Mouse (Mus musculus) kidney, postnatal 14 days (tissue): ENCODE measurements around the gene Pth2.

Experiments used
- DNase-seq: peaks from one replicate; pipeline ENCODE4 v3.0.0; 2022; ENCODE audit warnings: mixed read lengths

Gene Pth2

DNA sequence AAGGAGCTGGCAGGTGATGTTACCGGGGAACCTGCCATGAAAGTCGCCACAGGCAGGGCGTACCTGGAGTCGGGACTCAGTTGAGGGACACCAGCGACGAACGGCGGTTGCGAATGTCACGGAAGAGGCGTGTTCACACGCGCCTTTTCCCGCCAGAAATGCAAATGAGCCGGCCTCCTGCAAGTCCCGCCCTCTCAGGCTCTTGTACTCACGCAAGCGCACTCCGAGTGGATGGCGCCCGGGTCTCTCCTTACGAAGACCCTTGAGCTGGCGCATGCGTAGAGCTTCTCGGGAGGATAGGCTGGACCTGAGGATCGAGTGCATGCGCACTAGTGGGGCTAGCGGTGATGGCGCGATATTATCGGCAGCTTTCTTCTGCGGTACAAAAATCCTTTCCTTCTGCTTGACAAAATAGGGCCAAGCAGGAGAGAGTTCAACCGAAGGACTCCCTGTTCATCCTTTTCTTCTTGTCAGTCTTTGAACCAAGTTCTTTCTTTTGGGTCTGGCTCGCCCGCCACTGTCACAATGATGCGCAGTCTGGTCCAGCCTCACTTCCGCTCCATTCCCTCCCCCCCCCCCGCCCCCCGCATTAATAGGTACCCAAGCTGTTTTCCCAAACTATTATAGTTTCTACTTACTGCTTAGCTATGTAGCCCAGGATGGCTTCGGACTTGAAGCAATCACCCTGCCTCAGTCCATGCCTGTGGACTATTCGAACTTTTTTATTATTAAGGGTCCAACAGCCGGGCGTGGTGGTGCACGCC, 23.8 kb downstream of the Pth2 start, which contains the start of gene Ccdc155:
Gene Ccdc155, minus strand, starts transcription at position 513 of the 764 bp plus-strand sequence.
- DNase-seq = peak; percentile 94

- no peak for DNase-seq
Observed at GRCm38 (mm10) chr7:45208260-45208659, 27.5 kb downstream of the Pth2 start.

DNA sequence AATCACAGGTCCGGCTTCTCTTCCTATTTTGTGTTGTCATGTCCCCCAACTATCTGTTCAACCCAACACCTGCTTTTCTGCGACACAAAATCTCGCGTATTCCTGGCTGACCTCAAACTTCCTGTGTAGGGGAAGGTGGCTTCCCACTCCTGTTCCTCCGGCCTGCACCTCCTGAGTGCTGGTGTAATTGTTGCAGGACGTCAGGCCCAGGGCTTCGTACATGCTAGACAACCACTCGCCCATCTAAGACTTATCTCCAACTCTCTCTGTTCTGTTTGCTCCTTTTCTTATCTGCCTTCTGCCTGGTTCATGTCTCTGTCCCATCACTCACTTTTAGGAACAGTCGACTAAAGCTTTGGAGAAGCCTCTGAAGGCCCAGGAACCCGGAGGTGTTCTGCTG, 30.3 kb downstream of the Pth2 start:
- DNase-seq = no peak

- no peak for DNase-seq
Observed at GRCm38 (mm10) chr7:45211851-45212251, 31.1 kb downstream of the Pth2 start, which contains the start of gene Dkkl1. Gene Dkkl1 (minus strand): TSS chr7:45212147.

- no peak for DNase-seq
Observed at GRCm38 (mm10) chr7:45212356-45212755, 31.6 kb downstream of the Pth2 start.

DNA sequence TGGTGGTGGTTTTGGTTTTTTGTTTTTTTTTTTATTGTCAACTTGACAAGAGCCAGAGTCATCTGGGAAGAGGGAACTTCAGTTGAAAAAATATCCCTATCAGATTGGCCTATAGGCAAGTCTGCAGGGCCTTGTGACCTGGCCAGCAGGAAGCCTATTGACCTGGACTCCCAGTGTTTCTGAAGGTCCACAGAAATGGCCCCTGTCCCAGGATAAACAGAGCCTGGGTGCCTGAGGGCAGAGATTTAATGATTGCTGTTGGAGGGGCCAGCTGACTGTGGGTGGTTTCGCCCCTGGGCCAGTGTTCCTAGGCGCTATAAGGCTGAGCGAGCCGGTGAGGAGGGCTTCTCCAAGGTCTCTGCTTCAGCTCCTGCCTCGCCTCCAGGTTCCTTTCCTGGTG, 32.9 kb downstream of the Pth2 start:
- no peak for DNase-seq

- peak; percentile 72 for DNase-seq
Observed at GRCm38 (mm10) chr7:45215673-45216441, 35.1 kb downstream of the Pth2 start, which contains the start of gene Tead2. Gene Tead2 (plus strand): TSS chr7:45215753.

GRCm38 (mm10) chr7:45216442-45217183, 35.8 kb downstream of the Pth2 start:
- peak; percentile 88 for DNase-seq

DNA sequence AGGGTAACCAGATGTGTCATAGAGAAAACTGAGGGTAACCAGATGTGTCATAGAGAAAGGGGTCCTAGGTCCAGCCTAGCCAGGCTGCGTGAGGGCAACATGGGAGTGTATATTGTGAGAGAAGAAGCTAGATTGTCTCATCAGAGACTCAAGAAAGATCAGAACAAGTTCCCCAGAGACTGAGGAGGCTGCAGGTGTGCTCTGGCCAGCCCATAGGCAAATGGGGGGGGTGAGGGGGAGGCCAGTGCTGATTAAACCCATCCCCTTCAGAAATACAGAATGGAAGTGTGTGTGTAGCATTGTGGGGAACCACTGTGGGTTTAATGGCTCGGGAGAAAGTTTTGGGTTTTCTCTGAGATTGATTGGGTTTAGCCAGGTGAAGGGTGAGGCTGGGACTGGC, 40.9 kb downstream of the Pth2 start:
- no peak for DNase-seq

GRCm38 (mm10) chr7:45224826-45225225, 44.0 kb downstream of the Pth2 start:
- DNase-seq = no peak

- no peak for DNase-seq
Observed at GRCm38 (mm10) chr7:45226421-45226820, 45.6 kb downstream of the Pth2 start.

DNA sequence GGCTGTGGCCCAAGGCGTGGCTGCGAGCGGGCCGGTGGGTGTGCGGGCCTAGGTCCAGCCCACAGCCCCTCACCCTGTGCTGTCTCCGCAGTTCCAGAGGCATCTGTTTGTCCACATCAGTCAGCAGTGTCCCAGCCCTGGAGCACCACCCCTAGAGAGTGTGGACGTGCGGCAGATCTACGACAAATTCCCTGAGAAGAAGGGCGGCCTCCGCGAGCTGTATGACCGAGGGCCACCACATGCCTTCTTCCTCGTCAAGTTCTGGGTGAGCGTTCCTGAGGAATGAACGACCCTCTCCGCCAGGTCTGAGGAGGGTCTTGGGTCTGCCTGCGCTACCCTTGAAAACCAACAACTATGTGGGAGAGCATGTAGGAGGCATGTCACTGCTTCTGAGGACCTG, 47.8 kb downstream of the Pth2 start:
- no peak for DNase-seq

- DNase-seq = no peak
Observed at GRCm38 (mm10) chr7:45229046-45229445, 48.3 kb downstream of the Pth2 start.

DNA sequence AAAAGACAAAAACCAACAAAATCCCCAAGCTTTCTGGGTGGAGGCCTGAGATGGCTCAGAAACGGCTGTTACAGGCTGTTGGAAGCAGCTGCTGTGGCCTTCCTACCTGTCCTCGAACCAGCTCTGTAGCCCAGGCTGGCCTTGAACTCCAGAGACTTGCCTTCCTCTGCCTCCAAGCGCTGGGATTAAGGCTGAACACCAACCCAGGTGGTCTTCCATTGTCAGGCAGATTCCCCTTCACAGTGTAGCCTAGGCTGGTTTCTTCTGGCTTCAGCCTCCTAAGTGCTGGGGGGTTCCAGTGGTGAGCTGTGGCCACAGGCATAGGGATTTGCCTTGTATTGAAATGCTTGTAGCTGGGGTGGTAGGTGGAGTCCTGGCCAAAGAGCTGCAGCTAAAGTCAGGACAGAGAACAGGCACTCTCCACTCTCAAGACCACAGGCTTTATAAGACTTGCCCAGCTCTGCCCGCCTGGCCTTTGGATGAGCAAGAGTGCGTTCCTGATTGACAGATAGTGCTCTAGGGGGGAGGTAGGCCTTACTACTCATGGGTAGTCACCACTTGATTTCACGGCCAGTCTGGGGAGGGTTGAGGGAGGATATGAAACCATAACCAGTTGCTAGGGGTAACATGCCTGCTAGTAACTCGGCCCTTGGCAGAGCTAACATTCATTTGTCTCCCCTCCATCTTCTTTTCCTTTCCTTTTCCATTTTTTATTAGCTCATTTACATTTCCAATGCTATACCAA, 48.8 kb downstream of the Pth2 start:
- DNase-seq = no peak

GRCm38 (mm10) chr7:45231192-45231591, 50.4 kb downstream of the Pth2 start:
- DNase-seq = no peak
